Mouse (Mus musculus) activated CD4-positive, CD25-positive, alpha-beta regulatory T cell, adult 4 months (primary cell): ENCODE measurements around the gene Tmem87b. TPM values are rescaled to one million over a fixed set of nuclear protein-coding genes. Genes with fewer than 3 reads are reported as not detected.

ENCODE experiments used
- ATAC-seq: one replicate; pipeline ENCODE4 v1.8.0; 2017
- polyA plus RNA-seq, 2 experiments: library from polyadenylated mRNA; unstranded; fragments of 100-300 nt; shearing (Covaris generic); gene quantifications; one replicate each; pipeline ENCODE4 v1.2.1; 2017

Gene Tmem87b
- 10 to 100 TPM; 13.9 to 14.1 TPM for polyA plus RNA-seq

GRCm38 (mm10) chr2:128817786-128818681 lies at the start of gene Tmem87b:
Gene Tmem87b (plus strand): TSS chr2:128818118.
- ATAC-seq, result peak; percentile 88

- no peak for ATAC-seq
These were observed 49.2 kb upstream of the Tmem87b start for GRCm38 (mm10) chr2:128768545-128769247.

DNA sequence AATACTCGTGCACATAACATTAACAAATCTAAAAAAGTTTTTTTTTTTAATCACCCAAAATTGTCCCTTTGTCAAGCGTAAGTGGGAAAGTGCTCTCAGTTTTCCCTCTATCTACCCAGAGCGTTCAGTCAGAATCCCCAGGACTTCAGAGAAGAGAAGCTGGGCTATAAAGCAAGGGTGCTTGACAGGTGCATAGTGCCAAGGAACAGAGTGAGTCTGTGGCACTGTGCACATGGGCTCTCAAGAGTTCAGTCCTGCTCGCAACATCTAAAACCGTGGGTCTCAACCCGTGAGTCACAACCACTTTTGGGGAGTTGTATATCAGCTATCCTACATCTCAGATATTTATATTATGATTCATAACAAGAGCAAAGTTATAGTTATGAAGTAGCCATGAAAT lies 47.4 kb upstream of the Tmem87b start:
- ATAC-seq, result no peak

DNA sequence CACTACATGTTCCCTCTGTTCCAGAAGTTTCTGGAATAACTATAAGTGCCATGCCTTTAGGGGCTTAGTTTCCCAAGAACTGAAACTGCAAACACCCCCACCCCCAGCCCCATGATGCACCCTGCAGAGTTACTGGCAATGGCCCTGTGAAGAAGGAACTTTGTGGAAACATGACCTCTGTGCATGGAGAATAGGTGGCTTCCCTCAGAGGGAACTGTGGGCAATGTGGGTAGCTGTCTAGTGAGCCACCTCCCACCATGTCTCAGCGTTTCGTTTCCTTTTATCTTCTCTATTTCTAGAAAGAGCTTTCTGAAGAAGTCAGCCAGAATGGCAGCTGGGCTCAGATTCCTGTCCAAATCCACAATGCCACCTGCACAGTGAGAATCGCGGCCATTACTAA lies 46.9 kb upstream of the Tmem87b start:
- ATAC-seq, result no peak

DNA sequence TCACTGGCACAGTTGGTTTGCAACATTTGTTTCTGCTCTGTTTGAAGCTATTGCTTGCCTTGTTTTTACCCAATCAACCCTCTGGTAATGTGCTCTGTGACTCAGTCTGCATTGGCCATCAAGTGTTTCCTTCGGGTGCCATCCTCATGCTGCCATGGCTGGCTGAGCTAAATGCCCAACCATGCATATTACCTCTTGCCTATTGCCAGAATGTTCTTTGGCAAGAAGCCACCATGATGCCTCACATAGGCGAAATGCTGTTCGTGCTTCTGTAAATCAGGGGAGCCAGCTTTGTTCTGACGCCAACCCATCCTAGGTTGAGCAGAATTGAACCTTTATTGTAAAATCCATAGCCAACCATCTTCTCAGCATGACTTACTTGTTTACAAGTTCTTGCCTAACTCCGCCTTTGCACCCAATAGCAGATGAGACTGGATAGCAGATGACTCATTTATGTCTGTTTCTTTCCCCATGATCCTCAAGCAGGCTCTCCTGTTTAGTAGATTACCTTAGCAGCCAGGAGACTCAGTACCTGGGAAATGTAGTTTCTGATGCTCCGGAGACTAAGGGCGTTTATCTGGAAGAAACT lies 46.1 kb upstream of the Tmem87b start:
- no peak for ATAC-seq

- ATAC-seq, result no peak
These were observed 35.7 kb upstream of the Tmem87b start for GRCm38 (mm10) chr2:128782231-128782630.

- no peak for ATAC-seq
These were observed 34.1 kb upstream of the Tmem87b start for GRCm38 (mm10) chr2:128783660-128784345.

DNA sequence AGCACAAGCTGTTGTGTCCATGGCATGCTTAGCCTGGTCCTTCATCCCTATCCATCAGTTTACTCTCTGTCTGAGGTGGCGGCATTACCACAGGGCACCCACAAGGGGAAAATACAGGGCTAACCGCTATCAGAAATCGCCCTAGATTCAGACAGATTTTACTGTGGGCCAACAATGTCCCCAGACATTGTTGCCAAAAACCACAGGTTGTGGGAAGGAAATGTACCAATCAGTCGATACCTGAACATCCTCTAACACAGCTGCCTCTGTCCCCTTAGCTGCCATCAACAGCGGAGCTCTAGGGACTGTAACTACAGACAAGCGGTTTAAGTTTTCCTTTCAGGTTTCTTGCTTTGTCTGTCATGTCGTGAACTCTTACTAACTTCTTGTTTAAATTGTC lies 33.1 kb upstream of the Tmem87b start:
- ATAC-seq, result no peak

GRCm38 (mm10) chr2:128786341-128786740 lies 31.6 kb upstream of the Tmem87b start:
- ATAC-seq, result no peak

DNA sequence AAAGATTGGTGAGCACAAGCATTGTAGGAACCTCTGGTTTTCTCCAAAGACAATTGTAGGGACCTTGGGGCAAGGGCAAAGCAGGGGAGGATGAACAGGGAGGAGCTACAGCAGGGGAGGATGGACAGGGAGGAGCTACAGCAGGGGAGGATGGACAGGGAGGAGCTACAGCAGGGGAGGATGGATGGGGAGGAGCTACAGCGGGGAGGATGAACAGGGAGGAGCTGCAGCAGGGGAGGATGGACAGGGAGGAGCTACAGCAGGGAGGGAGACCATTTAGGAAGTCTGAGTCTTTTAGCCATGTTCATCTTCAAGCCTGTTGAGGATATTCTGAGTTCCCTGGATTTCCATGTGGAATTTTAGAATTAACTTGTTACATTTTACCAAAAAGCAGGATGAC lies 31.1 kb upstream of the Tmem87b start:
- ATAC-seq, result no peak

DNA sequence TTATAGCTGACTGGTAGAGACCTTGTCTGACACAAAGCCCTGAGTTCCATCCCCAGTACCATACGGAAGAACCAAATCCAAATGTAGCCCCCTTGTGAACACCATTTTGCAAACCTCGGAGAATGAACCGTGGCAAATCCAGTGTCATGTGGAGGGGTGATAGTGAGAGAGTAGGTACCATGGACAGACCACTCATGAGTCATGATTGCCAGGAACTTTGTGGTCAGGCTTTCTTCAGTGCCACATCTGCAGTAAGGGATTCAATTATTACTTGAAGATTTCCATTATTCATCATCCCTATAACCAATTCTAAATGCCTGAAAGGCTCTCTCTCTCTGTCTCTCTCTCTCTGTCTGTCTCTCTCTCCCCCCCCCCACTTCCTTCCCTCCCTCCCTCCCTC lies 30.1 kb upstream of the Tmem87b start:
- ATAC-seq, result no peak

- no peak for ATAC-seq
These were observed 26.9 kb upstream of the Tmem87b start for GRCm38 (mm10) chr2:128790875-128791614.

DNA sequence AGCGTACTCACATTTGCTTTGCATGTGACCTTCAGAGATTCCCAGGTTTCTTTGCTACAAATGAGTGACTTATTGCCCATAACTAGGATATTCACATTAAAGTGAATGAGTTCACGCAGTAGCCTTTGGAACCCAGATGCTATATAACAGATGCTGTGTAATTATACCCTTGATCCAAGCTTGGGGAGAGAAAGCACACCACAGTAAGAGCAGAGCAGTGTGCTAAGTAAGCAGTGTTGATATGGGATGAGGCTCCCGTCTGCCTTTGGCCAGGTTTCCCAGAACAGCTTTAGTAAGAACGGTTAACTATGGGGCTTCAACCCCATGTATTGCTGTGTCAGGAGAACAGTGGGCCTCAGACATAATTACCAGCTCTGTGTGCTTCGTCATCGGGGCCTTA lies 24.0 kb upstream of the Tmem87b start:
- ATAC-seq, result no peak

GRCm38 (mm10) chr2:128796463-128796862 lies 21.5 kb upstream of the Tmem87b start:
- no peak for ATAC-seq

GRCm38 (mm10) chr2:128803441-128803840 lies 14.5 kb upstream of the Tmem87b start:
- ATAC-seq, result no peak

- ATAC-seq, result no peak
These were observed 12.6 kb upstream of the Tmem87b start for GRCm38 (mm10) chr2:128805341-128805740.

- ATAC-seq, result no peak
These were observed 11.4 kb upstream of the Tmem87b start for GRCm38 (mm10) chr2:128806561-128806960.

- no peak for ATAC-seq
These were observed 5.2 kb upstream of the Tmem87b start for GRCm38 (mm10) chr2:128812761-128813160.

GRCm38 (mm10) chr2:128816311-128816710 lies 1.6 kb upstream of the Tmem87b start:
- ATAC-seq, result no peak

- no peak for ATAC-seq
These were observed 1.0 kb upstream of the Tmem87b start for GRCm38 (mm10) chr2:128816916-128817315.

DNA sequence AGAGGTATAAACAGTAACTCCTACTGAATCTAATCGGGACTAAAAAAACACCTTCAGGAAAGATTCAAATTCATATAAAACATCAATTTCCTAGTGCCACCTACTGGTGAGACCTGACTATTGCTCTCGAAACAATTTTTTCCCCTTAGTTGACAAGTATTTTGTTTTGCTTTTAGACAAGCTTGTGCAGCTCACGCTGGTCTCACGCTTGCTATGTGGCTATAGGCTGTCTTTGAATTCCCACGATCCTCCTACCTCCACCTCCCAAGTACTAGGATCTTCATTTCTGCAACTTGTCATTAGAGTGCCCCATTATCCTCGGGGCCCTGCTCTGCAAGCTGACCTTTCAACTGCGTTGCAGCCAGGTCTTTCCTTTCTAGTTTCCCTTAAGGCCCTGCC lies 532 bp upstream of the Tmem87b start:
- ATAC-seq, result peak; percentile 46
